Mouse (Mus musculus) ES-E14 (cell line): Measurements from ENCODE around the gene Aco2.

Experiments
- CHD2 ChIP-seq: IDR thresholded peaks from 2 replicates; pipeline ENCODE4 v1.6.1; 2014; ENCODE audit warnings: mild to moderate bottlenecking, low read depth, low read length, inconsistent platforms
- HCFC1 ChIP-seq: IDR thresholded peaks from 2 replicates; pipeline ENCODE4 v1.6.1; 2012; ENCODE audit warnings: low read length, inconsistent platforms, borderline replicate concordance; ENCODE audit not compliant: insufficient read depth
- MAFK ChIP-seq: IDR thresholded peaks from 2 replicates; pipeline ENCODE4 v1.6.1; 2014; ENCODE audit warnings: mild to moderate bottlenecking, low read depth, low read length, inconsistent platforms; ENCODE audit not compliant: insufficient read depth
- ZC3H11A ChIP-seq: IDR thresholded peaks from 2 replicates; pipeline ENCODE4 v1.6.1; 2012; ENCODE audit warnings: low read depth, mild to moderate bottlenecking, inconsistent platforms, low read length, borderline replicate concordance

DNA sequence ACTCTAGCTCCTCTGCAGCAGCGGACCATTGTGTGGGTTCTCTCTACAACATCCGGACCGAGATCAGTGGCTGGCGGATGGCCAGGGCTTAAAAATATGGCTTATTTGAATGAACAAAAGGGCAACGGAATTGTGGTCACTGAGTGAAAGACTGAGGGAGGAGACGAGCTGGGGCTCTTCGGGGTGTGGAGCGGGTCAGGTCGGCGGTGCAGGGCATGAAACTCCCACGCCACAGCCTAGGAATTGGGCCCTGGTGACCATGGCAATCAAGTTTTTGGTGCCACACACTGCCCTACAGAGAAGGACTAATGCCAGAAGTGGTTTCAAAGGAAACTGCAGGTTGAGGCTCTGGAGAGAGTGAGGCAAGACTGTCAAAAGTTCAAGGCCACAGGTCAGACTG is 56.2 kb downstream of the Aco2 start:
- TF ChIP-seq MAFK (no peak), CHD2 (no peak), ZC3H11A (no peak), HCFC1 (no peak)
